Mouse (Mus musculus): ENCODE results near the gene Kntc1.

GRCm38 (mm10) chr5:123709571-123709970 lies 39.9 kb upstream of the Kntc1 start:
- TF ChIP-seq CTCF (IDR thresholded peaks at IDR 0.05; ENCODE audit: extremely low read depth, insufficient read length, insufficient replicate concordance, low read depth, low read length) (no peak), POLR2A (IDR thresholded peaks at IDR 0.05; ENCODE audit: low read depth, low read length) (no peak)
